ENCODE assay signal across 8 mouse cellular contexts in genomic region chr4:40269430-40270032, GRCm38 (mm10). TPM values are rescaled to one million over a fixed set of nuclear protein-coding genes. Genes with fewer than 3 reads are reported as not detected.
DNase-seq lines count a peak whose midpoint lies in the region; ATAC-seq and TF ChIP-seq lines count a peak whose summit lies in the region.

Gene Smim27 (plus strand): TSS chr4:40269579.
Gene Topors (minus strand): TSS chr4:40269850.

- H3K27me3 ChIP-seq in megakaryocyte, embryonic 14.5 days (replicated peaks) = no peaks in the 10 kb centered on the region

- peak; percentile 92 for DNase-seq in gastrocnemius, adult 8-10 months (ENCODE audit: low spot score in 2 of 2)
- peak; percentile 96 for DNase-seq in hindlimb bud, embryonic 11.5 days (ENCODE audit: extremely low spot score, low read depth, low spot score)
- peak; percentile 92 to 93 for DNase-seq in left cerebral cortex, adult 8-10 months (ENCODE audit: low spot score in 2 of 2)
- peak; percentile 97 for DNase-seq in right cerebral cortex, postnatal 10 days (ENCODE audit: low spot score in 2 of 2)
- DNase-seq in urinary bladder, postnatal 25 days (ENCODE audit: low spot score) = peak; percentile 92

- no peaks in the 10 kb centered on the region for H3K9me3 ChIP-seq in megakaryocyte, embryonic 14.5 days

- no peak for TF ChIP-seq CTCF in cortical plate, adult 2 months (IDR thresholded peaks at IDR 0.05; ENCODE audit: extremely low read depth, insufficient read depth, low read length)

- no peaks in the 10 kb centered on the region for H3K4me1 ChIP-seq in cortical plate, adult 2 months (ENCODE audit: control insufficient read depth, insufficient read depth, low read length)
- peaks cover 38% of the 10 kb centered on the region for H3K4me1 ChIP-seq in megakaryocyte, embryonic 14.5 days

- peak; percentile 89 for ATAC-seq in activated CD4-positive, CD25-positive, alpha-beta regulatory T cell, adult 4 months

- peak within 1 kb of the TSS; percentile 49 for H3K4me3 ChIP-seq in cortical plate, adult 2 months (ENCODE audit: insufficient read depth, low read length)
- peak within 1 kb of the TSS; percentile 94 for H3K4me3 ChIP-seq in megakaryocyte, embryonic 14.5 days (replicated peaks)

- peaks cover 56% of the 10 kb centered on the region for H3K36me3 ChIP-seq in megakaryocyte, embryonic 14.5 days (replicated peaks; ENCODE audit: low read length)

- peak within 1 kb of the TSS; percentile 79 for H3K27ac ChIP-seq in cortical plate, adult 2 months (ENCODE audit: insufficient read depth, low read length)

- peak; percentile 97 for TF ChIP-seq POLR2A in cortical plate, adult 2 months (IDR thresholded peaks at IDR 0.05; ENCODE audit: extremely low read depth, insufficient read depth, low read length)

RNA-seq across cellular contexts. Expression of gene Smim27, which starts in this region (rescaled TPM):
- polyA plus RNA-seq in activated CD4-positive, CD25-positive, alpha-beta regulatory T cell, adult 4 months (2017; shearing (Covaris generic)) = 10 to 100 TPM; 19.7 to 75.0 TPM
- 6.0 and 6.8 TPM in 2 replicates for polyA plus RNA-seq in cortical plate, adult 2 months (2012; rRNA removed)
- total RNA-seq in gastrocnemius, adult 8-10 months (2022) = 10 to 100 TPM; 47.2 to 76.3 (median 63.7) TPM
- total RNA-seq in left cerebral cortex, adult 8-10 months (2022) = 10 to 100 TPM; 13.2 to 18.9 (median 16.8) TPM
- polyA plus RNA-seq in megakaryocyte, embryonic 14.5 days (2012; ENCODE audit: insufficient read depth, low replicate concordance) = 8.2 and 42.4 TPM in 2 replicates

RNA-seq across cellular contexts. Expression of gene Topors, which starts in this region (rescaled TPM):
- polyA plus RNA-seq in activated CD4-positive, CD25-positive, alpha-beta regulatory T cell, adult 4 months (2017; shearing (Covaris generic)) = 10 to 100 TPM; 18.9 to 19.9 TPM
- polyA plus RNA-seq in cortical plate, adult 2 months (2012; rRNA removed) = 10.1 and 10.7 TPM in 2 replicates
- 1 to 10 TPM; 6.8 to 9.2 (median 8.1) TPM for total RNA-seq in gastrocnemius, adult 8-10 months (2022)
- 10 to 100 TPM; 16.8 to 22.9 (median 19.7) TPM for total RNA-seq in left cerebral cortex, adult 8-10 months (2022)
- polyA plus RNA-seq in megakaryocyte, embryonic 14.5 days (2012; ENCODE audit: insufficient read depth, low replicate concordance) = 2.9 and 3.7 TPM in 2 replicates

Comparison
In these comparisons a context has a peak if more than half of its experiments do, and no peak if none do; other contexts are left out.
1. Peak in every context shown above with its lines: DNase-seq, ATAC-seq, H3K4me3 ChIP-seq and H3K27ac ChIP-seq.